In genomic region chr7:110263474-110263873, GRCm38 (mm10) we compare ENCODE assay signal across 16 mouse cellular contexts.
"Had no signal": no experiment of that assay in that cellular context is flagged by ENCODE, and none has a peak within 500 bp of the region (broad histone marks: within the 10 kb centered on the region; RNA-seq: fewer than 3 reads in every experiment).

No protein-coding gene starts in this region.

- H3K27me3 ChIP-seq: liver, embryonic 13.5 days; liver, embryonic 15.5 days; megakaryocyte, embryonic 14.5 days; midbrain, embryonic 12.5 days; midbrain, embryonic 15.5 days; neural tube, embryonic 12.5 days; stomach, embryonic 15.5 days had no signal

- H3K9ac ChIP-seq: liver, embryonic 13.5 days; liver, embryonic 15.5 days; liver, postnatal 0 days; midbrain, embryonic 12.5 days; midbrain, embryonic 15.5 days; neural tube, embryonic 12.5 days; stomach, embryonic 15.5 days had no signal

- H3K4me3 ChIP-seq: liver, embryonic 13.5 days; liver, embryonic 15.5 days; megakaryocyte, embryonic 14.5 days; midbrain, embryonic 12.5 days; midbrain, embryonic 15.5 days; neural tube, embryonic 12.5 days; stomach, embryonic 15.5 days had no signal

- H3K36me3 ChIP-seq: liver, embryonic 13.5 days; liver, embryonic 15.5 days; midbrain, embryonic 12.5 days; midbrain, embryonic 15.5 days; neural tube, embryonic 12.5 days; stomach, embryonic 15.5 days had no signal

- ATAC-seq: liver, postnatal 0 days; midbrain, embryonic 15.5 days had no signal

- H3K4me1 ChIP-seq: midbrain, embryonic 12.5 days; midbrain, embryonic 15.5 days; neural tube, embryonic 12.5 days had no signal

- DNase-seq: liver, embryonic 13.5 days; liver, postnatal 0 days; lung, adult 2 months; right cerebral cortex, postnatal 14 days; thymus, adult 2 months; thymus, postnatal 25 days; thymus, postnatal 4 days had no signal

- H3K4me2 ChIP-seq: liver, embryonic 11.5 days; liver, embryonic 13.5 days; liver, embryonic 15.5 days; midbrain, embryonic 12.5 days; midbrain, embryonic 15.5 days; neural tube, embryonic 12.5 days; stomach, embryonic 15.5 days had no signal

- H3K27ac ChIP-seq: liver, embryonic 13.5 days; liver, embryonic 15.5 days; macrophage; midbrain, embryonic 12.5 days; midbrain, embryonic 15.5 days; neural tube, embryonic 12.5 days; stomach, embryonic 15.5 days; stomach, postnatal 0 days had no signal

- H3K9me3 ChIP-seq: liver, embryonic 13.5 days; liver, embryonic 15.5 days; megakaryocyte, embryonic 14.5 days; midbrain, embryonic 12.5 days; midbrain, embryonic 15.5 days; neural tube, embryonic 12.5 days; stomach, embryonic 15.5 days had no signal
